Mouse (Mus musculus) neural tube, embryonic 13.5 days (tissue): ENCODE data around the gene Pdzd7. TPM values are rescaled to one million over a fixed set of nuclear protein-coding genes. Genes with fewer than 3 reads are reported as not detected.
"Not testable (repeated sequence)": the region's sequence is repeated elsewhere in the genome, so short reads cannot be mapped to it uniquely, and the experiment has no call there.

ENCODE experiments used
- ATAC-seq: fragments of 200-750 bp; cut with Nextera tagmentation; 2 replicates; pipeline ENCODE4 v1.8.0; 2017; ENCODE audit warnings: low read depth, mild to moderate bottlenecking, moderate TSS enrichment, moderate library complexity
- H3K27ac ChIP-seq: fragments of 300-500 bp; sonication (generic); replicated peaks from 2 replicates; pipeline ENCODE4 v1.5.1; 2015; ENCODE audit warnings: moderate library complexity, mild to moderate bottlenecking, inconsistent platforms
- H3K27me3 ChIP-seq: fragments of 300-500 bp; sonication (generic); 2 replicates; pipeline ENCODE4 v1.6.1; 2015; ENCODE audit warnings: mild to moderate bottlenecking, inconsistent platforms
- H3K36me3 ChIP-seq: fragments of 300-500 bp; sonication (generic); 2 replicates; pipeline ENCODE4 v1.6.1; 2015; ENCODE audit warnings: mild to moderate bottlenecking, inconsistent platforms
- H3K4me1 ChIP-seq: fragments of 300-500 bp; sonication (generic); replicated peaks from 2 replicates; pipeline ENCODE4 v1.6.1; 2015; ENCODE audit warnings: inconsistent platforms
- H3K4me2 ChIP-seq: fragments of 300-500 bp; sonication (generic); 2 replicates; pipeline ENCODE4 v1.6.1; 2015; ENCODE audit warnings: inconsistent platforms, mild to moderate bottlenecking, moderate library complexity
- H3K4me3 ChIP-seq: fragments of 300-500 bp; sonication (generic); 2 replicates; pipeline ENCODE4 v1.5.1; 2015; ENCODE audit warnings: mild to moderate bottlenecking, inconsistent platforms
- H3K9ac ChIP-seq: fragments of 300-500 bp; sonication (generic); 2 replicates; pipeline ENCODE4 v1.6.1; 2015; ENCODE audit warnings: moderate library complexity, mild to moderate bottlenecking, inconsistent platforms
- H3K9me3 ChIP-seq: fragments of 300-500 bp; sonication (generic); 2 replicates; pipeline ENCODE4 v1.6.1; 2016; ENCODE audit warnings: inconsistent platforms
- WGBS: fragments of 180-500 bp; shearing (Covaris S2); methylation state at CpG from one replicate; pipeline ENCODE4 v1.1.7; 2015; 5-methylcytosine and 5-hydroxymethylcytosine counted together
- polyA plus RNA-seq: library from polyadenylated mRNA; unstranded; fragments of >200 nt; fragmentation: Nextera tagmentation; extraction: Ambion mirVana; gene quantifications from 2 replicates; pipeline ENCODE4 v1.2.1, GENCODE M21; 2015

The Pdzd7 gene
- polyA plus RNA-seq, 1 experiment from 2014 or later, result 1.4 TPM

GRCm38 (mm10) chr19:45038198-45038597 lies 7.3 kb downstream of the Pdzd7 start:
- not testable (repeated sequence) for H3K9me3 ChIP-seq, H3K4me3 ChIP-seq, H3K27ac ChIP-seq, H3K9ac ChIP-seq, H3K4me1 ChIP-seq, H3K36me3 ChIP-seq, H3K4me2 ChIP-seq, ATAC-seq
- peaks cover 14% of the 10 kb centered on the region; the same call in 1 of the 2 replicates for H3K27me3 ChIP-seq
- WGBS, result 95% methylated on average over 7 of the region's 7 CpGs

- no peak overlapping the region for H3K4me2 ChIP-seq
Measured at GRCm38 (mm10) chr19:45036867-45037266, 8.7 kb downstream of the Pdzd7 start.

GRCm38 (mm10) chr19:45032570-45033332 lies 12.8 kb downstream of the Pdzd7 start:
- Histone ChIP-seq H3K4me2 (no peak overlapping the region), H3K4me3 (no peak overlapping the region), H3K4me1 (peaks cover 38% of the 10 kb centered on the region), H3K9ac (0 out of 2 replicates have a peak overlapping the region, but pooled peaks have one; percentile 22), H3K27me3 (no peaks in the 10 kb centered on the region), H3K27ac (no peak overlapping the region), H3K9me3 (no peaks in the 10 kb centered on the region), H3K36me3 (peaks cover 8% of the 10 kb centered on the region; the same call in 1 of the 2 replicates)
- no peak for ATAC-seq
- 51% methylated on average over 17 of the region's 17 CpGs for WGBS

More at GRCm38 (mm10) chr19:45036867-45037266, 8.7 kb downstream of the Pdzd7 start:
- Histone ChIP-seq H3K36me3 (no peaks in the 10 kb centered on the region), H3K27me3 (peaks cover 12% of the 10 kb centered on the region; the same call in 1 of the 2 replicates), H3K27ac (no peak overlapping the region), H3K9me3 (no peaks in the 10 kb centered on the region), H3K4me1 (peaks cover 12% of the 10 kb centered on the region), H3K9ac (no peak overlapping the region), H3K4me3 (no peak overlapping the region)
- ATAC-seq, result no peak
- 29% methylated on average over 16 of the region's 16 CpGs for WGBS

- Histone ChIP-seq H3K36me3 (peaks cover 18% of the 10 kb centered on the region), H3K27ac (no peak overlapping the region), H3K9me3 (no peaks in the 10 kb centered on the region), H3K4me1 (peaks cover 44% of the 10 kb centered on the region), H3K27me3 (no peaks in the 10 kb centered on the region), H3K4me3 (no peak overlapping the region), H3K9ac (no peak overlapping the region), H3K4me2 (no peak overlapping the region)
- peak; percentile 46; the same call in 1 of the 2 replicates for ATAC-seq
- WGBS, result 20% methylated on average over 4 of the region's 4 CpGs
Measured at GRCm38 (mm10) chr19:45031780-45032179, 13.7 kb downstream of the Pdzd7 start.

GRCm38 (mm10) chr19:45030746-45031693 lies 14.5 kb downstream of the Pdzd7 start:
- Histone ChIP-seq H3K4me2 (peak overlapping the region; percentile 41), H3K9me3 (no peaks in the 10 kb centered on the region), H3K27me3 (no peaks in the 10 kb centered on the region), H3K27ac (no peak overlapping the region), H3K4me3 (no peak overlapping the region), H3K36me3 (peaks cover 25% of the 10 kb centered on the region), H3K9ac (peak overlapping the region; percentile 22; the same call in 1 of the 2 replicates), H3K4me1 (peaks cover 44% of the 10 kb centered on the region)
- peak; percentile 48 for ATAC-seq
- 38% methylated on average over 20 of the region's 20 CpGs for WGBS

- Histone ChIP-seq H3K36me3 (peaks cover 34% of the 10 kb centered on the region), H3K4me2 (no peak overlapping the region), H3K4me3 (no peak overlapping the region), H3K9ac (no peak overlapping the region), H3K9me3 (no peaks in the 10 kb centered on the region), H3K4me1 (peaks cover 44% of the 10 kb centered on the region), H3K27me3 (no peaks in the 10 kb centered on the region), H3K27ac (no peak overlapping the region)
- WGBS, result 37% methylated on average over 8 of the region's 8 CpGs
- no peak for ATAC-seq
Measured at GRCm38 (mm10) chr19:45030111-45030510, 15.4 kb downstream of the Pdzd7 start.

- H3K9me3 ChIP-seq, result no peaks in the 10 kb centered on the region
- no peak overlapping the region for H3K27ac ChIP-seq
- peaks cover 44% of the 10 kb centered on the region for H3K4me1 ChIP-seq
- no peak overlapping the region for H3K4me3 ChIP-seq
- no peak overlapping the region for H3K4me2 ChIP-seq
- no peaks in the 10 kb centered on the region for H3K27me3 ChIP-seq
- peaks cover 39% of the 10 kb centered on the region for H3K36me3 ChIP-seq
- H3K9ac ChIP-seq, result no peak overlapping the region
- 56% methylated on average over 9 of the region's 9 CpGs for WGBS
- no peak for ATAC-seq
Measured at GRCm38 (mm10) chr19:45029571-45029970, 15.9 kb downstream of the Pdzd7 start.

GRCm38 (mm10) chr19:45028746-45029145 lies 16.8 kb downstream of the Pdzd7 start:
- Histone ChIP-seq H3K9ac (0 out of 2 replicates have a peak overlapping the region, but pooled peaks have one; percentile 12), H3K4me2 (no peak overlapping the region), H3K9me3 (no peaks in the 10 kb centered on the region), H3K4me1 (peaks cover 49% of the 10 kb centered on the region), H3K36me3 (peaks cover 43% of the 10 kb centered on the region), H3K27me3 (no peaks in the 10 kb centered on the region), H3K27ac (no peak overlapping the region), H3K4me3 (no peak overlapping the region)
- ATAC-seq, result no peak
- WGBS, result 65% methylated on average over 19 of the region's 19 CpGs

- no peak overlapping the region for H3K4me2 ChIP-seq
- H3K27ac ChIP-seq, result no peak overlapping the region
- no peak for ATAC-seq
- H3K36me3 ChIP-seq, result peaks cover 49% of the 10 kb centered on the region
- 82% methylated on average over 6 of the region's 6 CpGs for WGBS
- H3K27me3 ChIP-seq, result no peaks in the 10 kb centered on the region
- H3K4me1 ChIP-seq, result peaks cover 48% of the 10 kb centered on the region
- no peaks in the 10 kb centered on the region for H3K9me3 ChIP-seq
- no peak overlapping the region for H3K4me3 ChIP-seq
- H3K9ac ChIP-seq, result no peak overlapping the region
Measured at GRCm38 (mm10) chr19:45027848-45028247, 17.7 kb downstream of the Pdzd7 start.

- Histone ChIP-seq H3K9me3 (no peaks in the 10 kb centered on the region), H3K36me3 (peaks cover 55% of the 10 kb centered on the region), H3K4me1 (peaks cover 44% of the 10 kb centered on the region), H3K27me3 (no peaks in the 10 kb centered on the region), H3K27ac (no peak overlapping the region), H3K9ac (no peak overlapping the region), H3K4me3 (no peak overlapping the region), H3K4me2 (no peak overlapping the region)
- no peak for ATAC-seq
- 72% methylated on average over 6 of the region's 6 CpGs for WGBS
Measured at GRCm38 (mm10) chr19:45026958-45027670, 18.4 kb downstream of the Pdzd7 start.

- Histone ChIP-seq H3K9ac (no peak overlapping the region), H3K36me3 (peaks cover 59% of the 10 kb centered on the region), H3K4me3 (no peak overlapping the region), H3K27ac (no peak overlapping the region), H3K4me1 (peaks cover 46% of the 10 kb centered on the region), H3K27me3 (no peaks in the 10 kb centered on the region), H3K9me3 (no peaks in the 10 kb centered on the region), H3K4me2 (no peak overlapping the region)
- WGBS, result 96% methylated on average over 37 of the region's 37 CpGs
- ATAC-seq, result no peak
Measured at GRCm38 (mm10) chr19:45025937-45026568, 19.5 kb downstream of the Pdzd7 start.
